Mouse (Mus musculus): ENCODE data around the gene Arvcf.

DNA sequence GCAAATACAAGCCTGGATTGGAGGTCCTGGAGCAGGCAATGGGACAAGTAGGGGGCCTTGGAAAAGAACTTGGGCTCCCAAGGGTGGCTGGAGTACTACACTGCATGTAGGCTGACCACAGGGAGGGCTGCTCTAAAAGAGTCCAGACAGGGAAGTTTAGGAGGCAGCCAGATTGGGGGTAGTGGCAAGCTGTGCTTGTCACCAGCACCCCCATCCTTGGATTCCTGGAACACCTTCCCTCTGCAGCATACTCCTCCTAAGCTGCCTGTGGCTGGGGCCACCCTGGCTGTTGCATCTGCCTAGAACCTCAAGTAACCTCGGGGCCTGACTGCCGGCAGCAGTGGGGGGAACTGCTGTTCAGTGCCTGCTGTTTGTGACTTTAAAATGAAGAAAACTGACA, 57.9 kb downstream of the Arvcf start:
- no peak for TF ChIP-seq POLR2A (IDR thresholded peaks at IDR 0.05; ENCODE audit: control insufficient read depth, extremely low read depth, insufficient read depth, low read length, poor library complexity)
- TF ChIP-seq CTCF (IDR thresholded peaks at IDR 0.05; ENCODE audit: borderline replicate concordance, control insufficient read depth, extremely low read depth, insufficient read depth, low read length, poor library complexity) = no peak
